Mouse (Mus musculus) frontal cortex, postnatal 36 days (tissue): Measurements from ENCODE around the gene Lhb.
A peak's percentile ranks its signal among the peaks of the same experiment; 100 is the strongest.

Source experiments
- DNase-seq, 2 experiments: peaks; one replicate each; pipeline ENCODE4 v3.0.0; 2022; ENCODE audit warnings: low spot score in 2 of 2

Gene Lhb

GRCm38 (mm10) chr7:45413864-45414739 is 6.5 kb upstream of the Lhb start:
- DNase-seq: no peak

GRCm38 (mm10) chr7:45414740-45415224 is 5.8 kb upstream of the Lhb start:
- DNase-seq: no peak

GRCm38 (mm10) chr7:45415636-45416035 is 5.0 kb upstream of the Lhb start:
- peak; percentile 35 to 38 for DNase-seq

GRCm38 (mm10) chr7:45417962-45418492 is 2.6 kb upstream of the Lhb start:
- no peak for DNase-seq

GRCm38 (mm10) chr7:45419859-45420614 is 583 bp upstream of the Lhb start:
- no peak for DNase-seq

DNA sequence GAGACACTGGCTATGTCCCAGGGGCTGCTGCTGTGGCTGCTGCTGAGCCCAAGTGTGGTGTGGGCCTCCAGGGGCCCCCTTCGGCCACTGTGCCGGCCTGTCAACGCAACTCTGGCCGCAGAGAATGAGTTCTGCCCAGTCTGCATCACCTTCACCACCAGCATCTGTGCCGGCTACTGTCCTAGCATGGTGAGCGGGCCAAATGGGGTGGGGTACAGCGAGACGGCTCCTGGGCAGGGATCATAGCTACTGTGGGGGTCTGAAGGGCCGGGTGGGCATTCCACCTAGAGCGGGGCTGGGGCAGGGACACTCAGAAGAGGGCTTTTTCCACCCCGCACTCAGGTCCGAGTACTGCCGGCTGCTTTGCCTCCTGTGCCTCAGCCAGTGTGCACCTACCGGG is 574 bp downstream of the Lhb start:
- DNase-seq: no peak

DNA sequence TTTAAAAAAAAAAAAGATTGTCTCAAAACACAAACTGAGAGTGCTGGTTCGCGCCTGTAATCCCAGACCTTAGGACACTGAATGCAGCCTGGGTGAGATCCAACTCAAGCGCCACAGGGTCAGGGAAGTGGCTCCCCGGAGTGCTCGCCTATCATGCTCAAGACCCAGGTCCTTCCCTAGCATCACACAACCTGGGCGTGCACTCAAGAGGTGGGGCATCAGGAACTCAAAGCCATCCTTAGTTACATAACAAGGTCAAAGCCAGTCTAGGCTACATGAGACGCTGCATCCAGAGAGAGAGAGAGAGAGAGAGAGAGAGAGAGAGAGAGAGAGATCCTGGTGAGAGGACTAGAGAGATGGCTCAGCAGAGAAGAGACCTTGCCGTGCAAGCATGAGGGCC is 5.9 kb downstream of the Lhb start:
- DNase-seq: no peak

DNA sequence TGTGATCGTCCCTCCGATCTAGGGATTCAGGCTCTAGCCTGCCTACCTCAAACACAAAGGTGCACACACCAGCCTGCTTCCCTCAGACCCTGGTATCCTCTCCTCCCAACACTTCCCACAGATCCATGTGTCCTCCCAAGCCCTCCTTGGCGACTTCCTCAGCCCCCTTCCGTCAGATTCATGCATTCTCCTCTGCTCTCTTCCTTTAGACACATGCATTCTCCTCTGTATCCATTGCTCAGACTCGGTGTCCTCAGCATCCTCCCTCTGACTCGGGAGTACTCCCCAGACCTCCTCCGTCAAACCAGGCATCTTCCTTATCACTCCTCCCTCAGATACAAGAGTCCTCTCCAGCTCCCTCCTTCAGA is 13.2 kb downstream of the Lhb start:
- no peak for DNase-seq

DNA sequence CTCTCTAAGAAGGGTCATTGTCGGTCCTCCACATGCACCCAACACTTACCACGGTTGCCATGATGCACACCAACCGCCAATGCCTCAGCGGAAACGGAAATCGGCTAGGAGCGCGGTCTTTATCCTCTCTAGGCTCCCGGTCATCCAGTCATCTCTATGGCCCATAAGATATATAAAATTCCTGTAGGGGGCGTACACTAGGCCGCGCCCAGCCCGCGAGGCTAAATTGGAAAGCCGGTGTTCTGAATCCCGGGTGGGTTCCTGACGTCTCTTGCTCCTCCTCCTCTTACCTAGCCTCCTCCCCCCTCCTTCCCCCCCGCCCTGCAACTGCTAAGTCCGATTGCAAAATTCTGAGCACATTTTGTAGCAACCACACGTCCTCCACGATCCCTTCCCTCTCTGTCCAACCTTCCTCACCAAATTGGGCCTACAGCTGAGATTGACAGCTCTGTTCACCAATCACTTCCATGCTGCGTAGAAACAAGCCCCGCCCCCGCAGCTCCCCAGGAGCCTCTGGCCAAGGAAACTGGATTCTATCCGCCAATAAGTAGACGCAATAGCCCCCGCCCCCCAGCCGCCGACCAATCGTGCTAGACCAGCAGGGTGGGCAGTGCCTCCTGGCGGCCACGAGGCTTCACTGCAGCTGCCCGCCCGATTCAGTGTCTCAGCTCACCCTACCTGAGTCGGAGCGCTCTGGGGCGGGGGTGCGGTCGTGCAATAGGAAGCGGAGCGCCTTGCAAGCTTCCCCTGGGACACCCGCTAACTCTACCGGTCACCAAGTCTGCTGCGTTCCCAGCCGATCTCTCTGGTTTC is 13.8 kb downstream of the Lhb start, which contains the start of gene Gys1:
Gene Gys1, plus strand, starts transcription at position 642 of the 813 bp plus-strand sequence.
- peak; percentile 100 for DNase-seq

DNA sequence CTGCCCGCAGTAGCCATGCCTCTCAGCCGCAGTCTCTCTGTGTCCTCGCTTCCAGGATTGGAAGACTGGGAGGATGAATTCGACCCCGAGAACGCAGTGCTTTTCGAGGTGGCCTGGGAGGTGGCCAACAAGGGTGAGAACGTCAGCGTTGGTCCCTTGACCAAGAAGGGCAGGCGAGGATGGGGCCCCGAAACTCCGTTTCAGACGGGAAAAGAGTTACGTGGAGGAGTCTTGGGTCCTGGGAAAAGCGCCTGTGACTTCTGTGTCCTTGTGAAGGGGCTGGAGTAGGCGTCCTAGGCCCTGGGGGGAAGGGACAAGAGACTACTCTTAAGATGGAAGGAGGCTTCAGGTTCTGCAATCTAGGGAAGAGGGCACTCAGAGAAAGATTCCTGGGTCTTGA is 14.4 kb downstream of the Lhb start:
- DNase-seq: no peak

GRCm38 (mm10) chr7:45436444-45436843 is 15.8 kb downstream of the Lhb start:
- no peak for DNase-seq

- no peak for DNase-seq
These were observed 16.4 kb downstream of the Lhb start for GRCm38 (mm10) chr7:45437046-45437445.

- DNase-seq: no peak
These were observed 17.1 kb downstream of the Lhb start, which contains the start of gene Ruvbl2 for GRCm38 (mm10) chr7:45437521-45438276. Gene Ruvbl2 (minus strand): TSS chr7:45438096.

DNA sequence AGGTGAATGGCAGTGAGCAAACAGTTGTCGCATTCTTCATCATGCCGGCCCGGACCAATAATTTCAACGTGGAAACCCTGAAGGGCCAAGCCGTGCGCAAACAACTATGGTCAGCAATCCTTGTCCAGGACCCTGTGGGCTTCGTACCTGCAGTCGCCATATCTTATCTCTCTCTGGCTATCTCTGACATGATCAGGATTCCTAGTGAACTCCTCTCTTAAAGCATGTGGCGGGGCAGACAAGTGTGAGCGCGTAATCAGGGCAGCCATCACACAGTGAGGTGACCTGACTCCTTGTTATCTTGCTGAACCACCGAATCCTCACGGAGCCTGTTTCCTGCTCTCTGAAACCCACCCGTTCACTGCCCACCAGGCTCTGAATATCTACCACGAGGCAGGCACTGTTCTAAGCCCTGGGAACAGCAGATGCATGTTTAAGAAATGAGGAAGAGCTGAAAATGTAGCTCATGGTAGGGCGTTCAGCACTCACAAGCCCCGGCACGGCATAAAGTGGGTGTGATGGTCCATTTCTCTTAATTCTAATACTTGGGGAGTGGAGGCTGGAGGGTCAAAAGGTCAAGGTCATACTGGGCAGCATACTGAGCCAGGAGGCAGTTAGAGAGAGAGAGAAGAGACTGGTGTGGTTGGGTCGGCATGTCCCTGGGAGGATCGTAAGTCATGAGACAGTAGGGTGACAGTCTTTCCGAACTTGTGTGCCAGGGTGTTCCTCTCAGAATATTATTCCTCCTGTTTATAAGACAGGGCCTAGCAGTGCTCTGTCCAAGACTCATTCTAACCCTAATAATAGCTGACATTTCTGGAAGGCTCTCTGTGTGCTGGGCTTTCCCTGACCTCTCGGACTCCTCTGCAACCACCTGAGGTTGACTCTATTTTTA is 23.2 kb downstream of the Lhb start:
- no peak for DNase-seq

- DNase-seq: no peak
These were observed 26.0 kb downstream of the Lhb start for GRCm38 (mm10) chr7:45446589-45446988.

- DNase-seq: no peak
These were observed 26.8 kb downstream of the Lhb start for GRCm38 (mm10) chr7:45447325-45447990.

DNA sequence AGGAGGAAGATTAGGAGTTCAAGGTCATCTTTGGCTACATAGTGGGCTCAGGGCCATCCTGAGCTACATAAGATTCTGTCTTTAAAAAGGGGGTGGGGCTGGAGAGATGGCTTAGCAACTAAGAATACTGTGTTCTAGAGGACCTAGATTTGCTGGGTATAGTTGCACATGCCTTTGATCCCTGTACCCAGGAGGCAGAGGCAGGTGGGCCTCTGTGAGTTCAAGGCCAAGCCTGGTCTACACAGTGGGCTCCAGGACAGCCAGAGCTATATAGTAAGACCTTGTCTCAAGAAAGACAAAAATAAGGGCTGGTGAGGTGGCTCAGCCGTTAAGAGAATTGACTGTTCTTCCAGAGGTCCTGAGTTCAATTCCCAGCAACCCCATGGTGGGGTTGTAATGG is 29.4 kb downstream of the Lhb start:
- no peak for DNase-seq

DNA sequence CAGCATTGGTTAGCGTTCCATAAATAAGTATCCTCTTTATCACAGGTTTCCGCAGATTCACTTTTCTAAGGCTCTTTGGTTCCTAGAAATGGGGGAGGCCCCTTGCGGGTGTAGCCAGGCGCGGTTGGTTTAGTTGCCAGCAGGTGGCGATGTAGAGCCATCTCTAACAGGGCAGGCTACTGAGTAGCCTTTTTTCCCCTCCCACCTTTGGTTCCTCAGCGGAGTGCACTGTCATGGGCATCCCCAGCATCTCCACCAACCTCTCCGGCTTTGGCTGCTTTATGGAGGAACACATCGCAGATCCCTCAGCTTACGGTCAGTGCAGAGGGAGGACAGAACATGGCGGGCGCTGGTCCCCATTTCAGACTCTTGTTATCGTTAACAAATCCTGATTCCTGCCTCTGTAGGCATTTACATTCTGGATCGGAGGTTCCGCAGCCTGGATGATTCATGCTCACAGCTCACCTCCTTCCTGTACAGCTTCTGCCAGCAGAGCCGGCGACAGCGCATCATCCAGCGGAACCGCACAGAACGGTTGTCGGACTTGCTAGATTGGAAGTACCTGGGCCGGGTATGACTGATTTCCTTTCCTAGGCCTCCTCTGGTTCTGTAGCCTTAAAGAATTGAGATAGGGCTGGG is 30.8 kb downstream of the Lhb start:
- peak; percentile 91 for DNase-seq

DNA sequence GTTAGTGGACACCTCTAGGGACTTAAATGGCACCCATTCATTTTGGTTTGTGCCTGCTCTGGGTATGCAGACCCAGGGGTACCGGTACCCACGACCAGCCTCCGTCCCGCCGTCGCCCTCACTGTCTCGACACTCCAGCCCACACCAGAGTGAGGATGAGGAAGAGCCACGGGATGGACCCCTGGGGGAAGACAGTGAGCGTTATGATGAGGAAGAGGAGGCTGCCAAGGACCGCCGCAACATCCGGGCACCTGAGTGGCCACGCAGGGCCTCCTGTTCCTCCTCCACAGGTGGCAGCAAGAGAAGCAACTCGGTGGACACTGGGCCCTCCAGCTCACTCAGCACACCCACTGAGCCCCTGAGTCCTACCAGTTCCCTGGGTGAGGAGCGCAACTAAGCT is 34.4 kb downstream of the Lhb start:
- DNase-seq: no peak
